Mouse (Mus musculus) forebrain, embryonic 13.5 days (tissue): ENCODE data around the gene Hist2h2aa2. TPM values are rescaled to one million over a fixed set of nuclear protein-coding genes. Genes with fewer than 3 reads are reported as not detected.
"Not testable (repeated sequence)": the region's sequence is repeated elsewhere in the genome, so short reads cannot be mapped to it uniquely, and the experiment has no call there.

Experiments
- ATAC-seq: fragments of 200-750 bp; cut with Nextera tagmentation; 2 replicates; pipeline ENCODE4 v1.8.0; 2017
- H3K27ac ChIP-seq: fragments of 300-500 bp; sonication (generic); 2 replicates; pipeline ENCODE4 v1.5.1; 2015; ENCODE audit warnings: inconsistent platforms, mild to moderate bottlenecking, moderate library complexity
- H3K27me3 ChIP-seq: fragments of 300-500 bp; sonication (generic); 2 replicates; pipeline ENCODE4 v1.6.1; 2015; ENCODE audit warnings: mild to moderate bottlenecking, inconsistent platforms
- H3K36me3 ChIP-seq: fragments of 300-500 bp; sonication (generic); 2 replicates; pipeline ENCODE4 v1.6.1; 2015; ENCODE audit warnings: mild to moderate bottlenecking, inconsistent platforms; ENCODE audit not compliant: poor library complexity, severe bottlenecking
- H3K4me1 ChIP-seq: fragments of 300-500 bp; sonication (generic); 2 replicates; pipeline ENCODE4 v1.6.1; 2015; ENCODE audit warnings: inconsistent platforms
- H3K4me2 ChIP-seq: fragments of 300-500 bp; sonication (generic); 2 replicates; pipeline ENCODE4 v1.6.1; 2015; ENCODE audit warnings: inconsistent platforms, mild to moderate bottlenecking, moderate library complexity
- H3K4me3 ChIP-seq: fragments of 300-500 bp; sonication (generic); 2 replicates; pipeline ENCODE4 v1.5.1; 2015; ENCODE audit warnings: mild to moderate bottlenecking, inconsistent platforms
- H3K9ac ChIP-seq: fragments of 300-500 bp; sonication (generic); 2 replicates; pipeline ENCODE4 v1.6.1; 2015; ENCODE audit warnings: mild to moderate bottlenecking, inconsistent platforms
- H3K9me3 ChIP-seq: fragments of 300-500 bp; sonication (generic); replicated peaks from 2 replicates; pipeline ENCODE4 v1.6.1; 2016; ENCODE audit warnings: inconsistent platforms
- WGBS: fragments of 180-500 bp; shearing (Covaris S2); methylation state at CpG from one replicate; pipeline ENCODE4 v1.1.7; 2015; 5-methylcytosine and 5-hydroxymethylcytosine counted together
- polyA plus RNA-seq: library from polyadenylated mRNA; unstranded; fragments of >200 nt; fragmentation: Nextera tagmentation; extraction: Ambion mirVana; gene quantifications from 2 replicates; pipeline ENCODE4 v1.2.1, GENCODE M21; 2015

The Hist2h2aa2 gene
- polyA plus RNA-seq: 74.1 and 91.2 TPM in 2 replicates

- H3K27ac ChIP-seq: peak within 1 kb of the TSS; percentile 81
- H3K9ac ChIP-seq: peak within 1 kb of the TSS; percentile 65
- peaks cover 41% of the 10 kb centered on the region for H3K4me1 ChIP-seq
- not testable (repeated sequence) for H3K36me3 ChIP-seq, H3K27me3 ChIP-seq, H3K9me3 ChIP-seq
- WGBS: 3% methylated on average over 36 of the region's 85 CpGs
- peak within 1 kb of the TSS; percentile 36 for H3K4me3 ChIP-seq
- H3K4me2 ChIP-seq: peak within 1 kb of the TSS; percentile 51
- ATAC-seq: peak; percentile 87
These were observed at the start of gene Hist2h2aa2 for GRCm38 (mm10) chr3:96239949-96240798. Hist2h2aa2 (minus strand) TSS chr3:96240276.

GRCm38 (mm10) chr3:96289201-96289600 lies 49.1 kb upstream of the Hist2h2aa2 start:
- Histone ChIP-seq H3K9ac (no peak overlapping the region), H3K27ac (no peak overlapping the region), H3K36me3 (no peaks in the 10 kb centered on the region), H3K4me1 (no peaks in the 10 kb centered on the region), H3K27me3 (peaks cover 25% of the 10 kb centered on the region; the same call in 1 of the 2 replicates), H3K9me3 (no peaks in the 10 kb centered on the region), H3K4me2 (no peak overlapping the region), H3K4me3 (no peak overlapping the region)
- 72% methylated on average over 3 of the region's 3 CpGs for WGBS
- ATAC-seq: no peak

- not testable (repeated sequence) for H3K9me3 ChIP-seq, H3K4me2 ChIP-seq, H3K4me3 ChIP-seq, ATAC-seq, H3K36me3 ChIP-seq, H3K9ac ChIP-seq, H3K4me1 ChIP-seq, H3K27ac ChIP-seq
- WGBS: 89% methylated on average over 11 of the region's 11 CpGs
- H3K27me3 ChIP-seq: peaks cover 37% of the 10 kb centered on the region
These were observed 47.3 kb upstream of the Hist2h2aa2 start for GRCm38 (mm10) chr3:96287334-96287733.

- ATAC-seq: no peak
- Histone ChIP-seq H3K4me3 (no peak overlapping the region), H3K9ac (no peak overlapping the region), H3K9me3 (no peaks in the 10 kb centered on the region), H3K27me3 (peaks cover 52% of the 10 kb centered on the region), H3K4me1 (no peaks in the 10 kb centered on the region), H3K36me3 (no peaks in the 10 kb centered on the region), H3K27ac (no peak overlapping the region), H3K4me2 (no peak overlapping the region)
- WGBS: 25% methylated on average over 4 of the region's 4 CpGs
These were observed 44.4 kb upstream of the Hist2h2aa2 start for GRCm38 (mm10) chr3:96284457-96284856.

GRCm38 (mm10) chr3:96280660-96281059 lies 40.6 kb upstream of the Hist2h2aa2 start:
- no peak overlapping the region for H3K4me2 ChIP-seq
- no peak overlapping the region for H3K4me3 ChIP-seq
- no peaks in the 10 kb centered on the region for H3K9me3 ChIP-seq
- no peak for ATAC-seq
- H3K9ac ChIP-seq: no peak overlapping the region
- H3K36me3 ChIP-seq: no peaks in the 10 kb centered on the region
- peaks cover 10% of the 10 kb centered on the region for H3K4me1 ChIP-seq
- 48% methylated on average over 6 of the region's 6 CpGs for WGBS
- peaks cover 50% of the 10 kb centered on the region for H3K27me3 ChIP-seq
- no peak overlapping the region for H3K27ac ChIP-seq

- Histone ChIP-seq H3K9ac (peak overlapping the region; percentile 67), H3K27ac (peak overlapping the region; percentile 94), H3K27me3 (peaks cover 25% of the 10 kb centered on the region), H3K4me2 (peak overlapping the region; percentile 71), H3K9me3 (no peaks in the 10 kb centered on the region), H3K4me1 (peaks cover 10% of the 10 kb centered on the region), H3K36me3 (no peaks in the 10 kb centered on the region), H3K4me3 (peak overlapping the region; percentile 49)
- ATAC-seq: peak; percentile 98
- under 1% methylated on average over 49 of the region's 49 CpGs for WGBS
These were observed 37.9 kb upstream of the Hist2h2aa2 start for GRCm38 (mm10) chr3:96277800-96278624.

GRCm38 (mm10) chr3:96277428-96277799 lies 37.3 kb upstream of the Hist2h2aa2 start:
- peak overlapping the region; percentile 67 for H3K9ac ChIP-seq
- H3K36me3 ChIP-seq: no peaks in the 10 kb centered on the region
- peaks cover 10% of the 10 kb centered on the region for H3K4me1 ChIP-seq
- H3K9me3 ChIP-seq: no peaks in the 10 kb centered on the region
- peak overlapping the region; percentile 49 for H3K4me3 ChIP-seq
- peak overlapping the region; percentile 94; the same call in 1 of the 2 replicates for H3K27ac ChIP-seq
- ATAC-seq: no peak
- peaks cover 19% of the 10 kb centered on the region for H3K27me3 ChIP-seq
- peak overlapping the region; percentile 71 for H3K4me2 ChIP-seq
- WGBS: 19% methylated on average over 8 of the region's 8 CpGs

- H3K9me3 ChIP-seq: no peaks in the 10 kb centered on the region
- H3K4me3 ChIP-seq: no peak overlapping the region
- no peaks in the 10 kb centered on the region for H3K36me3 ChIP-seq
- H3K9ac ChIP-seq: no peak overlapping the region
- peaks cover 15% of the 10 kb centered on the region for H3K4me1 ChIP-seq
- no peak for ATAC-seq
- peaks cover 3% of the 10 kb centered on the region; the same call in 1 of the 2 replicates for H3K27me3 ChIP-seq
- H3K4me2 ChIP-seq: no peak overlapping the region
- no peak overlapping the region for H3K27ac ChIP-seq
- WGBS: 89% methylated on average over 17 of the region's 17 CpGs
These were observed 33.8 kb upstream of the Hist2h2aa2 start for GRCm38 (mm10) chr3:96273591-96274465.

- Histone ChIP-seq H3K4me1 (peaks cover 19% of the 10 kb centered on the region), H3K4me3 (peak within 1 kb of the TSS; percentile 60), H3K27ac (peak within 1 kb of the TSS; percentile 98), H3K9ac (peak within 1 kb of the TSS; percentile 86), H3K9me3 (no peaks in the 10 kb centered on the region), H3K27me3 (no peaks in the 10 kb centered on the region), H3K36me3 (no peaks in the 10 kb centered on the region), H3K4me2 (peak within 1 kb of the TSS; percentile 88)
- ATAC-seq: peak; percentile 97
- WGBS: 1% methylated on average over 45 of the region's 45 CpGs
These were observed 29.7 kb upstream of the Hist2h2aa2 start, which contains the start of gene Hist2h2bb for GRCm38 (mm10) chr3:96269511-96270474. Hist2h2bb (plus strand) TSS chr3:96269752.

- Histone ChIP-seq H3K4me3 (peak overlapping the region; percentile 60), H3K27ac (peak overlapping the region; percentile 98), H3K4me2 (peak overlapping the region; percentile 88), H3K9ac (peak overlapping the region; percentile 80), H3K4me1 (peaks cover 28% of the 10 kb centered on the region)
- 1% methylated on average over 9 of the region's 44 CpGs for WGBS
- not testable (repeated sequence) for H3K27me3 ChIP-seq, H3K9me3 ChIP-seq, H3K36me3 ChIP-seq
- peak; percentile 48 for ATAC-seq
These were observed 28.8 kb upstream of the Hist2h2aa2 start for GRCm38 (mm10) chr3:96268776-96269378.
